Mouse (Mus musculus) neutrophil, adult 65 days (primary cell): ENCODE measurements around the gene Usb1. TPM values are rescaled to one million over a fixed set of nuclear protein-coding genes. Genes with fewer than 3 reads are reported as not detected.

Experiments used
- total RNA-seq: library from RNA; stranded (reverse); gene quantifications from 2 replicates; pipeline ENCODE4 v1.2.4, GENCODE M21; 2023

Usb1 gene
- 36.4 and 57.3 TPM in 2 replicates for total RNA-seq

GRCm38 (mm10) chr8:95331720-95332436 is at the start of gene Usb1, which contains the start of gene Zfp319:
Gene Usb1, plus strand, starts transcription at chr8:95332284.
Gene Zfp319, minus strand, starts transcription at chr8:95331950.

GRCm38 (mm10) chr8:95306431-95306830 is 25.7 kb upstream of the Usb1 start, which contains the start of gene Cngb1:
Gene Cngb1, minus strand, starts transcription at chr8:95306585.

GRCm38 (mm10) chr8:95310342-95310970 is 21.6 kb upstream of the Usb1 start, which contains the start of gene Tepp:
Gene Tepp, plus strand, starts transcription at chr8:95310566.

GRCm38 (mm10) chr8:95352151-95352870 is 20.2 kb downstream of the Usb1 start, which contains the start of gene Mmp15:
Gene Mmp15, plus strand, starts transcription at chr8:95352268.

Other genes starting within 250 kb of the Usb1 start
- gene Kifc3, start 129.5 kb upstream of the Usb1 start, total RNA-seq, result 15.4 and 16.1 TPM in 2 replicates
- gene Cngb1, start 25.7 kb upstream of the Usb1 start, total RNA-seq, result not detected in 2 replicates
- not detected in 2 replicates for gene Tepp, start 21.7 kb upstream of the Usb1 start, total RNA-seq
- gene Zfp319, start 334 bp upstream of the Usb1 start, total RNA-seq, result 13.6 and 14.4 TPM in 2 replicates
- not detected in 2 replicates for gene Mmp15, start 20.0 kb downstream of the Usb1 start, total RNA-seq
- 44.1 and 59.8 TPM in 2 replicates for gene Cfap20, start 102.6 kb downstream of the Usb1 start, total RNA-seq
- 40.2 and 47.0 TPM in 2 replicates for gene Csnk2a2, start 157.8 kb downstream of the Usb1 start, total RNA-seq
- not detected in 2 replicates for gene Ccdc113, start 201.8 kb downstream of the Usb1 start, total RNA-seq
- gene Prss54, start 244.1 kb downstream of the Usb1 start, total RNA-seq, result not detected in 2 replicates